Mouse (Mus musculus) E14TG2a.4 (cell line): ENCODE measurements around the gene Trio.

ENCODE experiments used
- H3K27me3 ChIP-seq: 2 replicates; pipeline ENCODE4 v1.6.1; 2014; ENCODE audit warnings: low read length, control low read depth; ENCODE audit not compliant: insufficient read depth
- H3K36me3 ChIP-seq: 2 replicates; pipeline ENCODE4 v1.6.1; 2014; ENCODE audit warnings: low read length, control low read depth; ENCODE audit not compliant: insufficient read depth
- H3K4me1 ChIP-seq: replicated peaks from 2 replicates; pipeline ENCODE4 v1.6.1; 2014; ENCODE audit warnings: low read depth, low read length, control low read depth
- H3K4me3 ChIP-seq: replicated peaks from 2 replicates; pipeline ENCODE4 v1.5.1; 2014; ENCODE audit warnings: mild to moderate bottlenecking, low read length
- H3K9me3 ChIP-seq: 2 replicates; pipeline ENCODE4 v1.6.1; 2014; ENCODE audit warnings: low read length, control low read depth
- CTCF ChIP-seq: conservative IDR thresholded peaks from 2 replicates; pipeline ENCODE4 v1.5.1; 2014; ENCODE audit warnings: low read length
- NANOG ChIP-seq: IDR thresholded peaks from 2 replicates; pipeline ENCODE4 v1.6.1; 2014; ENCODE audit warnings: borderline replicate concordance, low read length, mixed read lengths
- POU5F1 ChIP-seq: IDR thresholded peaks from 2 replicates; pipeline ENCODE4 v1.6.1; 2014; ENCODE audit warnings: low read length, borderline replicate concordance

Trio gene

DNA sequence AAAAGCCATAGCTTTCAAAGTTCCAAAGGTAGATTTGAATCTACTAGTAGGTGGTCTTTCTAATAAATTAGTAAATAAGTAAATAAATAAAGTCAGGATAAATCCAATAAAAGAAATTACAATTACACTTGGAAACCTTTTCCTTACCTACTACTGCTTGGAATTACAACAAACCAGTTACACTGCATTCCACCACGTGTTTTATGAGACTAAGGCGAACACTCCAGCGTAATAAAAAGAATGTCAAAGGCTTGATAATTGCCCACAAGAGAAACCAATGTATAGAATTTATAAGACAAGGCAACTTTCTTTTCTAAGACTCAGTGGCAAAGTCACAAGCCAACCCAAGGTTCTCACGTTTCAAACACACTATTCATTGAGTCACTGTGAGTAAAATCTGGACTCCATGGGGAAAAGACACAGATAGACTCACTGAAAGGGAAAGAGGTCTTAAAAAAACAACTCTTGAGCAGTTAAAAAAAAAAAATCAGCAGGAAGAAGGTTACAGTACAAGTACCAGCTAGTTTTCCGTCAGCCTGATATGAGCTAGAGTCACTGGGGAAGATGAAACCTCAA, 21.4 kb downstream of the Trio start:
- Histone ChIP-seq H3K27me3 (peaks cover 89% of the 10 kb centered on the region), H3K36me3 (no peaks in the 10 kb centered on the region), H3K4me3 (no peak overlapping the region), H3K4me1 (peaks cover 4% of the 10 kb centered on the region), H3K9me3 (peaks cover 5% of the 10 kb centered on the region; the same call in 1 of the 2 replicates)
- TF ChIP-seq POU5F1 (no peak), CTCF (no peak), NANOG (no peak)

DNA sequence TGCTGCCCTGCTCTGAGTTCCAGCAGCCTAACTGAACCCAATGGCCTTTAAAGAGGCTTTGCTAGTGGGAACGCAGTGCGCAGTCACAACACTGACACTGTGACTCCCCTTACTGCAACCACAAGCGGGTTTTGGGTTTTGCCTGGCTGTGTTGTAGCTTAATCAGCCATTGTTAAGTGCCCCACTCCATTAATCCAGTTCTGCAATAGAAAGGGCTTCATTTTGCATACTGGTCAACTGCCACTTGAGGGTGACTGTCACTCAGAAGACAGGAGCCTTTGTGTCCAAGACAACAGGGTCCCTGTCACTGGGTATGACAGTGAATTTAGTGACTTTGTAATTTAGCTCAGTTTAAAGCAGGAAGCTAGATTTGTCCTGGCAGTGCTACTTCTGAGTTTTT, 23.1 kb downstream of the Trio start:
- Histone ChIP-seq H3K4me1 (peaks cover 21% of the 10 kb centered on the region), H3K9me3 (0 out of 2 replicates have a peak, but pooled peaks cover 2% of the 10 kb centered on the region), H3K27me3 (peaks cover 89% of the 10 kb centered on the region), H3K4me3 (no peak overlapping the region), H3K36me3 (no peaks in the 10 kb centered on the region)
- TF ChIP-seq NANOG (no peak), CTCF (no peak), POU5F1 (no peak)

DNA sequence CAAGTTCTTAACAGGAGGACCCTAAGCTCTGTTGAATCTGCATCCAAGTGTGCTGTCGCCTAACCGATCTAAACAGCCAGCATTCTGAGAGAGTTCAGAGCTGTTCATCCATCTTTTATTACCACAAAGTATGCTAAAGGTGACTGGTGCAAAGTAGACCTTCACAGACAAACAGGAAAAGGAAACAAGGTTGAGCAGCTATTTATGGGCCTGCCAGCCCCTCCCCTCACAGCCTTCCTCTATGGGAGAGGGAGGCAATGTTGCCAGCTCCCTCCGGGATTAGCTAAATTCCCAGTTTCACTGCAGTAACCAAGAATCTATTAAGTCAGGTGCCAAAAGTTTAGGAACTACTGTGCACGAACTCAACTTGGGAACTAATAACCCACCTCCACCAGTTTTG, 24.3 kb downstream of the Trio start:
- Histone ChIP-seq H3K36me3 (no peaks in the 10 kb centered on the region), H3K27me3 (peaks cover 91% of the 10 kb centered on the region), H3K4me1 (peaks cover 33% of the 10 kb centered on the region), H3K9me3 (0 out of 2 replicates have a peak, but pooled peaks cover 2% of the 10 kb centered on the region), H3K4me3 (no peak overlapping the region)
- no peak for TF ChIP-seq CTCF
- no peak for TF ChIP-seq NANOG
- no peak for TF ChIP-seq POU5F1

DNA sequence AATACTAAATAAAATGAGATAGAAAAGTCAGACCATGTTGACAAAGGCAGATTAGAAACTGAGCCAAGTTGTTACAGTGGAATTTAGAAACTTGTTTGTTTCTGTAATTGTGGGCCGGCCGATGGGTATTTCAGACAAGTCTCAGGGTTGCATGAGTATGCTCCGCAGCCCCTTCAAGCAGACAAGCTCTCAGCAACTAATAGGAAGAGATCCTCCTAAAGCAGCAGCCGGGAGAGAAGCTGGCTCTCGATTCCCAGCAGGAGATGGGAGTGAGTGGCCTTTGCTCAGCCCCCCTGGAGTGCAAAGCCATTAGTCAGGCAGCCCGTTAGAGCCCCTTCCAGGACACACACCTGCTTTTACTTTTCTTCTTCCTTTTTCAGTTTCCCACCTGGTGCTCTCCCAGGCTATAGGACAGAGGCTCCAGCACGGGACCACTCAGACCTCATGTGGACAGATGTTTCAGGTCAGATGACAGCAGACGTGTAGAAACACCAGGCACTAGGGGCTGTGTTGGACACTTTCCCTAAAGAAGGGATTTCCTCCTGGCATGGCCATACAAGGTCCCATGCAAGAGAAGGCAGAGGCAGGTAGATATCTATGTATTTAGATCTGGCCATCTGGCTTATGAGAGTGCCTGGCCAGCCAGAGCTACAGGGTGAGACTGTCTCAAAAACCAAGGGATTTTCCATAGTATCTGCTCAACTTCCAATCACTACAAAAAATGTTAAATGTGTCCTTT, 26.9 kb downstream of the Trio start:
- TF ChIP-seq NANOG (peak; percentile 51; the same call in 1 of the 2 replicates), CTCF (no peak), POU5F1 (no peak)
- Histone ChIP-seq H3K4me1 (peaks cover 55% of the 10 kb centered on the region), H3K9me3 (0 out of 2 replicates have a peak, but pooled peaks cover 2% of the 10 kb centered on the region)

DNA sequence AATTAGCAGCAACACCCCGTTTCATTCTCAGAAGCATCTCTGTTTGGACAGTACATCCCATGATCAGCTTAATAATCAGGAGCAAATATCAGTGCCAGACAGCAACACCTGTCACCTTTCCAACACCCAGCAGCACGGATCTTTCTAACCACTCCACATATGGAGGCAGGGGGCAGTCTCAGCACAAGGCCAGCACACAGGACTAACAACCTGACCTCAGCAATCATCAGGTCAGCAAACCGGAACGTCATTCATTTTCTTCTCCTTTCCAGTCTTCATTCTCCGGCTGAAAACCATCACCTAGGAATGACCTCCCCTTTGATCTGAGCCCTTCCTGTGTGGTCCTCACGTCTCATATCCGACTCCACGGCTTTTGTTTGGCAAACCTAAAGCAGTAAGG, 27.7 kb downstream of the Trio start:
- H3K27me3 ChIP-seq: peaks cover 90% of the 10 kb centered on the region
- H3K4me1 ChIP-seq: peaks cover 64% of the 10 kb centered on the region
- H3K4me3 ChIP-seq: no peak overlapping the region
- TF ChIP-seq POU5F1: no peak
- no peak for TF ChIP-seq CTCF
- TF ChIP-seq NANOG: no peak
- no peaks in the 10 kb centered on the region for H3K36me3 ChIP-seq
- 0 out of 2 replicates have a peak, but pooled peaks cover 2% of the 10 kb centered on the region for H3K9me3 ChIP-seq

More for the DNA sequence above, 26.9 kb downstream of the Trio start:
- Histone ChIP-seq H3K4me3 (no peak overlapping the region), H3K27me3 (peaks cover 88% of the 10 kb centered on the region), H3K36me3 (no peaks in the 10 kb centered on the region)

DNA sequence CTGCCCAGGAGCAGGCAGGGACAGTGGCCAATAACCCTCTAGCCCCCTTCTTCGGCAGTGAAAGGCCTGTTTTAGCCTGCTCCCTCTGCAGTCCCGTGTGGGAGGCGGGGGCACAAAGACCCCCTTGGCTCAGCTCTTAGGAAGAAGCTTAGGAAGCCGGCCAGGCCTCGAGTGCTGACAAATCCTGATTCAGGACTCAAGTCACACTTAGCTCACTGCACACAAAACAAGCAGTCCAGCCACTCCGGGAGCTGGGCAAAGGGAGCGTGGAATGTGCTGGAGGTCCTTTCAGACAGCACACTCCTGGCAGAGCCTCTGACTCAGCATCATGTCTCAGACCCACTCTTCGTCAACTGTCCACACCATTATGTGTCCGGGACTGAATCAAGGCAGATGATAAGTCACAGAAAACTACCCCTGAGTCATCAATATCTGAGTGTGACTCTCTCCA, 28.2 kb downstream of the Trio start:
- TF ChIP-seq CTCF (no peak), POU5F1 (no peak), NANOG (no peak)
- Histone ChIP-seq H3K4me1 (peaks cover 67% of the 10 kb centered on the region), H3K27me3 (peaks cover 90% of the 10 kb centered on the region), H3K36me3 (no peaks in the 10 kb centered on the region), H3K4me3 (no peak overlapping the region), H3K9me3 (0 out of 2 replicates have a peak, but pooled peaks cover 2% of the 10 kb centered on the region)

DNA sequence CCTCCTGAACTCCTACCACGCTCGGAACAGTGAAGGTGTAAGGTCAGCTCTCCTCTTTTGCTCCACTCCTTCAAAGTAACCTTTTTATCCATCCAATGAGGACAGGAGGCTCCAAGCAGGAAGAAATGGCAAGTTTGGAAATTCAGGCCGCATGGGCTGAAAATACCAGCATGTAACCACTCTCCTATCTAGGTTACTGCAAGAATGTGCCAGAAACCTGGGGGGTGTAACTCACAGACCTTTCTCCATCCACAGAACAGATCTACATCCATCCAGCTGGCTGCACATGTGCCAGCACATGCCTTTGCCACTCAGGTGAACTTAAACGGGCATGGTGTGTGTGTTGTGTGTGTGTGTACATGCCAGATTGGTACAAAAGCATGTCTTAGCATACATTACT, 28.9 kb downstream of the Trio start:
- peaks cover 67% of the 10 kb centered on the region for H3K4me1 ChIP-seq
- H3K4me3 ChIP-seq: no peak overlapping the region
- peaks cover 90% of the 10 kb centered on the region for H3K27me3 ChIP-seq
- no peak for TF ChIP-seq NANOG
- TF ChIP-seq CTCF: no peak
- no peak for TF ChIP-seq POU5F1
- 0 out of 2 replicates have a peak, but pooled peaks cover 2% of the 10 kb centered on the region for H3K9me3 ChIP-seq
- H3K36me3 ChIP-seq: no peaks in the 10 kb centered on the region

DNA sequence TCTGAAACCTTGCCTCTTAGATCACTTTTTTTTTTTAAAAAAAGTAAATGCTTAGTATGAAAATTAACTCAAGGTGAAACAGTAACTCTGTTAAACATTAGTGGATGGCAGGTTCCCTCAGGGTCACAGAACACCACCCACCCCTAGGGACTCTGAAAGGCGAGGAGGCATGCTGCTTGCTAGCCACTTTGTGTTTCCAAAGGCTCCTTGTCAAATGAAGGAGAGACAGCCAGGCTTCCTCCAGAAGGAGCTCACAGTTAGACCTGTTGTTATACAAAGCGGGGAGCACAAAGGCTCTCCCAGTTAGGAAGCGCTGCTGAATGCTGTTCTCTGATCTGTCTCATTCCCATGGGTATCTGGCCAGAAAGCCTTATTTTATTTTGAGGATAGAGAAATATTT, 30.2 kb downstream of the Trio start:
- Histone ChIP-seq H3K9me3 (peaks cover 6% of the 10 kb centered on the region; the same call in 1 of the 2 replicates), H3K4me1 (peaks cover 70% of the 10 kb centered on the region), H3K36me3 (no peaks in the 10 kb centered on the region), H3K27me3 (peaks cover 89% of the 10 kb centered on the region), H3K4me3 (0 out of 2 replicates have a peak overlapping the region, but pooled peaks have one; percentile 53)
- TF ChIP-seq CTCF: no peak
- peak; percentile 57; the same call in 1 of the 2 replicates for TF ChIP-seq POU5F1
- peak; percentile 87 for TF ChIP-seq NANOG

DNA sequence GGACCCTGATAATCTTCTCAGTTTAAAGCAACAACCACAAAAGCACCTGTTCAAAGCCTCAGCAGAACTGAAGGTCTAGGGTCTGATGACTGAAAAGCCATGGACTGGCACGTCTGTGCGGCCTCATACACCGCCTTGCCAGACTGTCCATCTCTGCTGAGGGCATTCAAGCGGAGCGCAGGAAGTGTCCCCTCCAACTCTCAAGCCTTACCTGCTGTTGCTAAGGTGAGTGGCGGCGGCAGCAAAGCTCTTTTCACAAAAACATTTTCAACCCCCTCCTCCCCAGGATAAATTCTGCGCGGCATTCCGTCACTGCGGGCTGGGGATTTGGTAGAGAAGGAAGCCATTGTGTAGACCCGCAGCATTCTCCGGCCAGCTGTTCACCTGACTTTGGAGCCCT, 30.8 kb downstream of the Trio start:
- Histone ChIP-seq H3K27me3 (peaks cover 91% of the 10 kb centered on the region), H3K9me3 (peaks cover 12% of the 10 kb centered on the region; the same call in 1 of the 2 replicates), H3K36me3 (no peaks in the 10 kb centered on the region), H3K4me3 (peak overlapping the region; percentile 53), H3K4me1 (peaks cover 70% of the 10 kb centered on the region)
- TF ChIP-seq POU5F1 (no peak), NANOG (no peak), CTCF (no peak)
